Mouse (Mus musculus) lung, embryonic 14.5 days (tissue): ENCODE measurements at regions not wholly inside any gene's neighbourhood (a gene's known extent, or its start where the extent isn't known, plus 50 kb on each side); places are given as distances from the start of the nearest gene placed in this dataset.

Experiments
- ATAC-seq: fragments of 200-750 bp; cut with Nextera tagmentation; 2 replicates; pipeline ENCODE4 v1.8.0; 2017; ENCODE audit warnings: mild to moderate bottlenecking, moderate TSS enrichment, moderate library complexity; ENCODE audit not compliant: insufficient read depth
- DNase-seq: peaks from one replicate; pipeline ENCODE4 v3.0.0-alpha.2; 2015
- H3K27ac ChIP-seq: fragments of 300-500 bp; sonication (generic); 2 replicates; pipeline ENCODE4 v1.5.1; 2014; ENCODE audit warnings: low read depth, mild to moderate bottlenecking, moderate library complexity
- H3K27me3 ChIP-seq: fragments of 300-500 bp; sonication (generic); 2 replicates; pipeline ENCODE4 v1.6.1; 2014; ENCODE audit warnings: low read length, control low read depth; ENCODE audit not compliant: insufficient read depth
- H3K36me3 ChIP-seq: fragments of 300-500 bp; sonication (generic); 2 replicates; pipeline ENCODE4 v1.6.1; 2014; ENCODE audit warnings: control low read depth; ENCODE audit not compliant: insufficient read depth
- H3K4me1 ChIP-seq: fragments of 300-500 bp; sonication (generic); 2 replicates; pipeline ENCODE4 v1.6.1; 2014; ENCODE audit warnings: antibody characterized with exemption, control low read depth; ENCODE audit not compliant: insufficient read depth
- H3K4me2 ChIP-seq: fragments of 300-500 bp; sonication (generic); 2 replicates; pipeline ENCODE4 v1.6.1; 2014; ENCODE audit warnings: mild to moderate bottlenecking
- H3K4me3 ChIP-seq: fragments of 300-500 bp; sonication (generic); 2 replicates; pipeline ENCODE4 v1.5.1; 2014; ENCODE audit warnings: low read depth, low read length
- H3K9ac ChIP-seq: fragments of 300-500 bp; sonication (generic); 2 replicates; pipeline ENCODE4 v1.6.1; 2014
- H3K9me3 ChIP-seq: fragments of 300-500 bp; sonication (generic); 2 replicates; pipeline ENCODE4 v1.6.1; 2016; ENCODE audit warnings: low read depth, low read length, control low read depth
- CTCF ChIP-seq: IDR thresholded peaks from 2 replicates; pipeline ENCODE4 v1.5.1; 2016; ENCODE audit warnings: antibody characterized with exemption, low read depth
- WGBS: fragments of 180-500 bp; shearing (Covaris S2); extraction: QIAGEN DNeasy Blood & Tissue Kit; methylation state at CpG from one replicate; pipeline ENCODE4 v1.1.7; 2014; 5-methylcytosine and 5-hydroxymethylcytosine counted together

DNA sequence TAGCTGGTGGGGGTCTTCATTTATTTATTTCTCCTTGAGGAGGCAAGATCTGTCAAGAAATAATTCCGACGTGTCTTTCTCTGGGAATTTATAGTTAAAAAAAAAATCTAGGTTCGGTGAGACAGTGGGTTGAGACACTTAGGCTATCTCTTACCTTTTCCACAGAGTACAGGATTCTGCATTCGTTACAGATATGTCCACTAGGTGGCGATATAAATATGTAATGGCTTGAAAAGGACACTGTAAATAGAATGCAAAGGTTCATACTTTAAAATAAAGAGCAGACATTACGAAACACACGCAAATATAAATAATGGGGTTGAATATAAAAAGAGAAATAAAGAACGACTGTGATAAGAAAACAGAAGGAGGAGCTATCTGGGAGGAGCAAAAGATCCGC is 517.5 kb downstream of the Cps1 start:
- no peak overlapping the region for H3K4me3 ChIP-seq
- ATAC-seq (peak; percentile 85), DNase-seq (peak; percentile 85)
- H3K27ac ChIP-seq: no peak overlapping the region
- 14% methylated on average over 9 of the region's 9 CpGs for WGBS
- no peaks in the 10 kb centered on the region for H3K36me3 ChIP-seq
- H3K4me2 ChIP-seq: no peak overlapping the region
- no peaks in the 10 kb centered on the region for H3K9me3 ChIP-seq
- TF ChIP-seq CTCF: peak; percentile 66
- no peaks in the 10 kb centered on the region for H3K27me3 ChIP-seq
- no peaks in the 10 kb centered on the region for H3K4me1 ChIP-seq
- no peak overlapping the region for H3K9ac ChIP-seq

DNA sequence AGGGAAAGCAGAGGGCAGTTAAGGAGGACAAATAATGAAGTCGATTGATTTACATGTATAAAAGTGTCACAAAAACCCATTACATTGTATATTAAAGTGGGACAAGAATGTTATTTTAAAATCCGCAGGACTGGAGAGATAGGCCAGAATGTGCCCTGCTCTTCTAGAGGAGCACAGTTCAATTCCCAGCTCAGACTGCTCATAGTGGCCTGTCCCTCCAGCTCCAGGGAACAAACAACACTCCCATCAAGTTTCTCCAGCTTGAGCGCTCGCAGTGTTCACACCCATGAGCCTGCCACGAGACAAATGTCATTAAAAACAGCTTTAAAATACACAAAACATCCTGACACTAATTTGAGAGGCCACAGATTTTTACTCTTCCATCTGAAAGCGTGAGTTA is 517.9 kb downstream of the Cps1 start:
- H3K9me3 ChIP-seq: no peaks in the 10 kb centered on the region
- no peak overlapping the region for H3K4me3 ChIP-seq
- no peak overlapping the region for H3K9ac ChIP-seq
- no peak overlapping the region for H3K27ac ChIP-seq
- ATAC-seq (no peak; the same call in 1 of the 2 replicates), DNase-seq (no peak)
- no peak for TF ChIP-seq CTCF
- 40% methylated on average over 6 of the region's 6 CpGs for WGBS
- H3K27me3 ChIP-seq: no peaks in the 10 kb centered on the region
- no peak overlapping the region for H3K4me2 ChIP-seq
- no peaks in the 10 kb centered on the region for H3K4me1 ChIP-seq
- no peaks in the 10 kb centered on the region for H3K36me3 ChIP-seq

GRCm38 (mm10) chr1:67643627-67644026 is 520.8 kb downstream of the Cps1 start:
- 45% methylated on average over 4 of the region's 4 CpGs for WGBS
- no peaks in the 10 kb centered on the region for H3K36me3 ChIP-seq
- no peak for ATAC-seq
- no peak overlapping the region for H3K4me2 ChIP-seq
- TF ChIP-seq CTCF: no peak
- H3K9ac ChIP-seq: no peak overlapping the region
- H3K4me3 ChIP-seq: no peak overlapping the region
- H3K27ac ChIP-seq: no peak overlapping the region
- no peaks in the 10 kb centered on the region for H3K4me1 ChIP-seq
- H3K9me3 ChIP-seq: no peaks in the 10 kb centered on the region
- DNase-seq: no peak
- H3K27me3 ChIP-seq: no peaks in the 10 kb centered on the region
